Mouse (Mus musculus) ovary, postnatal 36 days (tissue): ENCODE data around the gene Tmem119.
"Not testable (repeated sequence)": the region's sequence is repeated elsewhere in the genome, so short reads cannot be mapped to it uniquely, and the experiment has no call there.

Source experiments
- DNase-seq: peaks from one replicate; pipeline ENCODE4 v3.0.0; 2022; ENCODE audit warnings: low spot score, mixed read lengths

Tmem119 gene

GRCm38 (mm10) chr5:113815638-113816152 is 15.4 kb upstream of the Tmem119 start:
- peak; percentile 79 for DNase-seq

- no peak for DNase-seq
These were observed 14.7 kb upstream of the Tmem119 start for GRCm38 (mm10) chr5:113815041-113815389.

- no peak for DNase-seq
These were observed 14.1 kb upstream of the Tmem119 start for GRCm38 (mm10) chr5:113814111-113815040.

- no peak for DNase-seq
These were observed 13.3 kb upstream of the Tmem119 start for GRCm38 (mm10) chr5:113813608-113814007.

- DNase-seq = no peak
These were observed 12.3 kb upstream of the Tmem119 start for GRCm38 (mm10) chr5:113812638-113813037.

GRCm38 (mm10) chr5:113811824-113812420 is 11.6 kb upstream of the Tmem119 start:
- DNase-seq = not testable (repeated sequence)

GRCm38 (mm10) chr5:113810111-113810510 is 9.8 kb upstream of the Tmem119 start:
- DNase-seq = no peak

GRCm38 (mm10) chr5:113808177-113808576 is 7.9 kb upstream of the Tmem119 start:
- no peak for DNase-seq

- DNase-seq = no peak
These were observed 7.4 kb upstream of the Tmem119 start for GRCm38 (mm10) chr5:113807712-113808111.

- DNase-seq = no peak
These were observed 6.1 kb upstream of the Tmem119 start for GRCm38 (mm10) chr5:113806414-113806813.

- no peak for DNase-seq
These were observed 5.0 kb upstream of the Tmem119 start for GRCm38 (mm10) chr5:113805301-113805700.

GRCm38 (mm10) chr5:113804395-113804966 is 4.2 kb upstream of the Tmem119 start:
- DNase-seq = no peak

- DNase-seq = no peak
These were observed 625 bp downstream of the Tmem119 start for GRCm38 (mm10) chr5:113799691-113800090.

- no peak for DNase-seq
These were observed 1.8 kb downstream of the Tmem119 start for GRCm38 (mm10) chr5:113798525-113798924.

- no peak for DNase-seq
These were observed 3.0 kb downstream of the Tmem119 start for GRCm38 (mm10) chr5:113797149-113797882.

GRCm38 (mm10) chr5:113796401-113797148 is 3.7 kb downstream of the Tmem119 start:
- no peak for DNase-seq

- DNase-seq = no peak
These were observed 8.9 kb downstream of the Tmem119 start for GRCm38 (mm10) chr5:113791197-113792095.

- no peak for DNase-seq
These were observed 9.7 kb downstream of the Tmem119 start for GRCm38 (mm10) chr5:113790453-113791196.

- DNase-seq = no peak
These were observed 11.1 kb downstream of the Tmem119 start for GRCm38 (mm10) chr5:113789075-113789788.
